Mouse (Mus musculus): ENCODE data around the gene Trmt13. TPM values are rescaled to one million over a fixed set of nuclear protein-coding genes. Genes with fewer than 3 reads are reported as not detected.

The Trmt13 gene
- total RNA-seq, 1 experiment from 2014 or later = 51.1 TPM

- ATAC-seq (replicated peaks; ENCODE audit: low read depth, poor library complexity, severe bottlenecking) = no peak
Measured at GRCm38 (mm10) chr3:116635799-116636198, 21.4 kb upstream of the Trmt13 start.

GRCm38 (mm10) chr3:116634853-116635252 is 20.5 kb upstream of the Trmt13 start:
- ATAC-seq (replicated peaks; ENCODE audit: low read depth, poor library complexity, severe bottlenecking) = peak; percentile 29; the same call in 1 of the 2 replicates

- peak; percentile 48 for ATAC-seq (replicated peaks; ENCODE audit: low read depth, poor library complexity, severe bottlenecking)
Measured at GRCm38 (mm10) chr3:116634091-116634490, 19.7 kb upstream of the Trmt13 start.

- no peak for ATAC-seq (replicated peaks; ENCODE audit: low read depth, poor library complexity, severe bottlenecking)
Measured at GRCm38 (mm10) chr3:116632971-116633370, 18.6 kb upstream of the Trmt13 start.

- no peak for ATAC-seq (replicated peaks; ENCODE audit: low read depth, poor library complexity, severe bottlenecking)
Measured at GRCm38 (mm10) chr3:116631459-116631858, 17.1 kb upstream of the Trmt13 start.

DNA sequence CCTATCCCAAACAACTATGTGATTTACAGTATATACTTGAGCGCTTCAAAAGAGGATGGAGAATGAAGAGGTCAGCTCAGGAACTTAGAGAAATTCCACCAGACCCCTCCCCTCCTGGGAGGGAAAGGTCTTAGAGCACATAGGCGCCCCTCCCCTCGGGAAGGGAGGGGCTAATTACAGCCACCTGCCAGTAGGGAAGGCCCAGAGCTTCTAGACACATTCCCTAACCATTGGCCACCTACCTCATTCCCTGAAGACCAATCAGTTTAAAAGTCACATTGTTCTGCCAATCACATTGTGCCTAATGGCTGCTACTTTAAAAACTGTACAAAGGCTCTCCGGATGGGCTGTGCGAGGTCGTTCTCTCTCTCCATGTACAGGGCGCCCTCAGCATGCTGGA is 8.3 kb upstream of the Trmt13 start:
- ATAC-seq (replicated peaks; ENCODE audit: low read depth, poor library complexity, severe bottlenecking) = no peak

GRCm38 (mm10) chr3:116620636-116621370 is 6.4 kb upstream of the Trmt13 start:
- peak; percentile 83 for ATAC-seq (replicated peaks; ENCODE audit: low read depth, poor library complexity, severe bottlenecking)

GRCm38 (mm10) chr3:116618855-116619254 is 4.5 kb upstream of the Trmt13 start:
- peak; percentile 30; the same call in 1 of the 2 replicates for ATAC-seq (replicated peaks; ENCODE audit: low read depth, poor library complexity, severe bottlenecking)

DNA sequence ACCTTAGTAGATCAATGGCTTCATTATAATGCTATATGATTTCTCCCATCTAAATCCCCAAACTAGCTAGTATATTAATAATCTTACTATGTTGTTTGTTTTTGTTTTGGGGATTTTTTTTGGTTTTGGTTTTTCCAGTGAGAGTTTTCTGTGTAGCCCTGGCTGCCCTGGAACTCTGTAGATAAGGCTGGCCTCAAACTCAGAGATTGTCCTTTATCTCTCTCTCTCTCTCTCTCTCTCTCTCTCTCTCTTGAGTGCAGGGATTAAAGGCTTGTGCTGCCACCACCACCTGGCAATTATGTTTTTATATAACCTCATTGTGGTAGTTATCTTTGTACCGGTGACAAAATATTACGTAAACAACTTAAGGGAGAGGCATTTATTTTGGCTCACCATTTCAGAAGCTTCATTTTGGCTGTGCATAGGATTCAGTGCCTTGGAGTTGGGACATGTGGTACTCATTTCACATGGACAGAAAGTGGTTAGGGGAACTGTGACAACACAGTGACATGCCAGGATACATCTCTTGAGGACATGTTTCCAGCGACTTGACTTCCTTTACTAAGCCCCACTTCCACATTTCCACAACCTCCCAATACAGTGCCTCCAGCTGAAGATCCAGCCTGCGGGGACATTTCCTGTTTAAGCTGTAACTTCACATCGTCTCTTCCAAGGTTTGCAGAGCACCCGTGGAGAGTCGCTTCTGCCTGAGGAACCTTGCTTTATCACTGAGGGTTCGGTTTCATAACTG is 1.1 kb upstream of the Trmt13 start:
- 0 out of 2 replicates have a peak, but pooled peaks have one; percentile 37 for ATAC-seq (replicated peaks; ENCODE audit: low read depth, poor library complexity, severe bottlenecking)

- no peak for ATAC-seq (replicated peaks; ENCODE audit: low read depth, poor library complexity, severe bottlenecking)
Measured at GRCm38 (mm10) chr3:116604570-116604969, 9.8 kb downstream of the Trmt13 start.

DNA sequence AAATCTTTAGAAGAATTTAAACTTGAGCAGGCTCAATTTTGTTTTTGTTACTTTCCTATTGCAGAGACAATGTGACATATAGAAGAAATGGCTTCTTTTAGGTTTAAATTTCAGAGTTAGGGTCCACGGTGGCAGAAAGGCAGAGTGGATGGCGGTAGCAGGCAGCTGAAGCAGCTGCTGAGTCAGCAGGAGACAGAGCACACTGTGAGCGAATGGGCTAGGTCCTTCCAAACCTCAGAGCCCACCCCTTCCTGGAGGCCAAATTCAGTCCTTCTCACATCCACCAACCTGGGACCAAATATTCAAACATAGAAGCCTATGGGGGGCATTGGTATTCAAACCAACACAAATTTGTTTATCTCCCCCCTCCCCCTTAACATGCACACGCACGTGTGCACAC is 12.6 kb downstream of the Trmt13 start:
- ATAC-seq (replicated peaks; ENCODE audit: low read depth, poor library complexity, severe bottlenecking) = 0 out of 2 replicates have a peak, but pooled peaks have one; percentile 27

- ATAC-seq (replicated peaks; ENCODE audit: low read depth, poor library complexity, severe bottlenecking) = peak; percentile 92
Measured at GRCm38 (mm10) chr3:116601005-116601404, 13.4 kb downstream of the Trmt13 start.

DNA sequence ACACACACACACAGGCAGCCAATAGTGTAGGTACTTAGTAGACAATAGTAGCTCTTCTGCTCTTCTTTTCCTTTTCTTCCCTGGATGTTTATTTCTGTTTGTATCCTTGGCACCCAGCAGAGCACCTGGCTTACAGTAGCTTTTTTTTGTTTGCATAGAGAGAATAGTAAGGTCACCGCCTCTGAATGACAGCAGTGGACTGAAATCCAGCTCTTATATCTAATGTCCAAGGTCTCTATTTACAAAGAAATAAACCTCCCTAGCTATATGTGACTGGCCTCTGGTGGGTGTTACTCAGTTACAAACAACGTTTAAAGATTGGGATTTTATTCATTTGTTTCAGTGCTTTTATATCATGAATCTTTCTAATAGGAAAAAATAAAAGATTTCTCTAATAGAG is 14.7 kb downstream of the Trmt13 start:
- ATAC-seq (replicated peaks; ENCODE audit: low read depth, poor library complexity, severe bottlenecking) = no peak

DNA sequence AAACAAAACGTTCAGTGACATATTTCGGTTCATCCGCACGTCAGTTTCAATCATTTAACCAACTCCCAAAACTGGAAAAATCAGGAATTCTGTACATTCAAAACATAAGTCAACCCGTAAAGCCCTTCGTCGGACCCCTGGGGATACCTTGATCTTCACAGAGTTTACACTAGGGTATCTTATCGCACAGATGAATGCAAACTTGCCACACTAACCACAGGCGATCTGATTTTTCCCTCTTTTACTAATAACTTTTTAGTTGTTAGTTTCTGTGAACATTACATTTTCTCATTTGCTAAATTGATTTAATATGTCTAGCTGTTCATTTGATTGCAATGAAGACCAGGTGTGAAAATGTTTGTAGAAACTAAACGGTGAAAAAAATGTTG is 18.8 kb downstream of the Trmt13 start:
- ATAC-seq (replicated peaks; ENCODE audit: low read depth, poor library complexity, severe bottlenecking) = no peak

DNA sequence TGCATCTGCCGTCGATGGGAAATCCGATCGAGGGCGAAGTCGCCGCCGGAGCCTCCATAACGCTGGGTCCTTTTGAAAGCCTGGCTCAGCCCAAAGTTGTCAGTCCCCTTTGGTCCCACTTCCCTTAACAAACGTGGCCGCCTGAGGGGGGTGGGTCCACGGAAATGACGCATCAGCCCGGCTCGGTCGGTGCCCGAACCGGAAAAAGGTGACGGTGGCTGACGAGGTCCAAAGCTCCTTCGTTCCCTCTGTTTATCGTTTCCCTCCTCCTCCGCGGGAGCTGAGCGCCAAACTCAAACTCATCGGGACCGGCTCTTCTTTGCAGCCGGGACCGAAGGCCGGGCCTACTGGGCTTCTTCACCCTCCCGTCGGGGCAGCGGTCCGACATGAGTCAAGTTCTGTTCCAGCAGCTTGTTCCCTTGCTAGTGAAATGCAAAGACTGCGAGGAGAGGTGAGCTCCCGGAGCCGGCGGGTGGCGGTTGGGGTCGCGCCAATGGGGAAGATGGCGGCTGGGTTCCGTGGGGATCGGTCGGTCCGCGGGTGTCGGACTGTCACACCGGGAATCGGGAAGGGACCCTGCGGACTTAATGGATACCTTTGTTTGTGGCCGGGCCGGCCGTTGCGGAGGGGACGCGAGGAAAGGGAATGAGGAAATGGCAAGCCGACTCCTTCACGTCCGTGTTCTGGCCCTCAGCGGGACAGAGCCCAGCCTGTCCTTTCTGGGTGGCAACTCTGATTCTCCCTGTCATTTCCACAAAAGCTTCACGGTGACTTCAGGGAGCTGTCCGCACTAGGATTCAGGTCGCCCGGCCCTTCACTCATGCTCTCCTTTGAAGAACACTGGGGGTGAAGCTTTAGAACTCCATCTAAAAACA is 19.4 kb downstream of the Trmt13 start, which contains the start of gene Sass6:
Gene Sass6 (plus strand): TSS at position 255 of the 875 bp plus-strand sequence.
- peak; percentile 93 for ATAC-seq (replicated peaks; ENCODE audit: low read depth, poor library complexity, severe bottlenecking)

DNA sequence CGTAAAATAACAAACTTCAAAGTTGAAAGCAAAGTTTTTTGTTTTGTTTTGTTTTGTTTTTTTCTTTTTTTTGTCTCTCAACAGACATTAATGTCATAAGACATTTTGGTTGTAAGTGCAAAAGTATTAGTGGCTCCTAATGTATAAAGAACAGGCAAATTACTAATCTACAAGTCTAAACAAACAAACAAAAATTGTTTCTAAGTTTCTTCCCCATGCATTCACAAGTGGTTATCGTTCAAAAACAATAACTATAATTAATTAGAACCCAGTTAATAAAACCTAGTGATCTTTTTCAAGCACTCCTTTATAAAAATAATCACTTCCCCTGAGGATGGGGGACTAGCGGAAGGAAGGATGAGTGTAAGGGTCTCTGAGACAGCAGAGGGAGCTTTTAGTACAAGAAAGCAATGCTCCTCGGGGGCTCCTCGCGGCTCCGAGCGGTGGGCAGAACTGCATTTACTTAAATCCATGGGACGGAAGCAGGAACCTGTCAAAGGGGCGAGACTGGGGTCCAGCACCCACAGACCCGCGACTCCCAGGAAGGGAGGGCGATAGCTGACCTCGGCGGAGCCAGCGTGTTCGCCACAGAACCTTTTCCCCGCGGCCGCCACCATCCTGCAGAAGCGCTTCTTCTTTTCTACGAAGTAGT is 20.2 kb downstream of the Trmt13 start:
- ATAC-seq (replicated peaks; ENCODE audit: low read depth, poor library complexity, severe bottlenecking) = peak; percentile 62

GRCm38 (mm10) chr3:116582201-116582600 is 32.2 kb downstream of the Trmt13 start:
- ATAC-seq (replicated peaks; ENCODE audit: low read depth, poor library complexity, severe bottlenecking) = no peak

DNA sequence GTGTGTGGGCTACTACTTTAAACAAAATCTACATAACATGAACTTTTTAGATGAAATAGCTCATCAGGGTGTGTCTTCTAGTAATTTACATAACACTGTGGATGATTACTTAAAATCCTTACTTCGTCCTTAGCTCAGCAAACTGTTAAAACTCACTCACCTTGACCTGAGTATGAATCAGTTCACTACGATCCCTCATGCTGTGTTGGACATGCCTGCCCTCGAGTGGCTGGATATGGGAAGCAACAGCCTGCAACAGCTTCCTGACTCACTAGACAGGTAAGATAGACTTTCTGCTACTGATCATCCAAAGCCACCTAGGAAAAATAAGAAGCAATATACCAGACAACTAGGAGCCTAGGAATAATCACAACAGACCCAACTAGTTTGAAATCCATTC is 37.1 kb downstream of the Trmt13 start:
- 0 out of 2 replicates have a peak, but pooled peaks have one; percentile 36 for ATAC-seq (replicated peaks; ENCODE audit: low read depth, poor library complexity, severe bottlenecking)

DNA sequence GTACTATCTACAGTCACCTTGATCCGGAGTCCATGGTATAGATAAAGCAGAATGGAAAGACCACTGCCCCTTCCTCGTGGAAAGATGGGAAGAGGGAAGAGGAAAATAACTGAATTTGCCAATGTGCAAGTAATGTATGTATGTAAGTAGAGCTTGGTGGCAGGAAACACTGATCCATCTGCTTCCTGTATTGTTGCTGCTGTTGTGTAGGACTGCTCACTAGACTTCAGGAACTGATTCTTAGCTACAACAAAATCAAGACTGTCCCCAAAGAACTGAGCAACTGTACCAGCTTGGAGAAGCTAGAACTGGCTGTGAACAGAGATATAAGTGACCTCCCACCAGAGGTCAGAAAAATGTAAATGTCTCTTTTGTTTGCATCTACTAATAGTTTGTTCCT is 43.8 kb downstream of the Trmt13 start:
- peak; percentile 83 for ATAC-seq (replicated peaks; ENCODE audit: low read depth, poor library complexity, severe bottlenecking)

GRCm38 (mm10) chr3:116563095-116563492 is 51.3 kb downstream of the Trmt13 start:
- peak; percentile 46 for ATAC-seq (replicated peaks; ENCODE audit: low read depth, poor library complexity, severe bottlenecking)
